Mouse (Mus musculus) midbrain, embryonic 16.5 days (tissue): Measurements from ENCODE around the gene Itprip. TPM values are rescaled to one million over a fixed set of nuclear protein-coding genes. Genes with fewer than 3 reads are reported as not detected.

Source experiments
- ATAC-seq: fragments of 200-750 bp; cut with Nextera tagmentation; 2 replicates; pipeline ENCODE4 v1.8.0; 2017; ENCODE audit warnings: moderate TSS enrichment
- H3K27ac ChIP-seq: fragments of 300-500 bp; sonication (generic); 2 replicates; pipeline ENCODE4 v1.5.1; 2014; ENCODE audit warnings: mild to moderate bottlenecking, low read length, mixed read lengths
- H3K27me3 ChIP-seq: fragments of 300-500 bp; sonication (generic); 2 replicates; pipeline ENCODE4 v1.6.1; 2014; ENCODE audit warnings: low read depth, low read length, mixed read lengths; ENCODE audit not compliant: control insufficient read depth, insufficient read depth
- H3K36me3 ChIP-seq: fragments of 300-500 bp; sonication (generic); 2 replicates; pipeline ENCODE4 v1.6.1; 2014; ENCODE audit warnings: mild to moderate bottlenecking, low read length, moderate library complexity, mixed read lengths; ENCODE audit not compliant: control insufficient read depth, insufficient read depth
- H3K4me1 ChIP-seq: fragments of 300-500 bp; sonication (generic); 2 replicates; pipeline ENCODE4 v1.6.1; 2014; ENCODE audit warnings: mild to moderate bottlenecking, low read length, mixed read lengths; ENCODE audit not compliant: control insufficient read depth, insufficient read depth
- H3K4me2 ChIP-seq: fragments of 300-500 bp; sonication (generic); 2 replicates; pipeline ENCODE4 v1.6.1; 2014; ENCODE audit warnings: mild to moderate bottlenecking, low read length, mixed read lengths
- H3K4me3 ChIP-seq: fragments of 300-500 bp; sonication (generic); 2 replicates; pipeline ENCODE4 v1.5.1; 2014; ENCODE audit warnings: low read depth, mild to moderate bottlenecking, low read length, moderate library complexity, mixed read lengths
- H3K9ac ChIP-seq: fragments of 300-500 bp; sonication (generic); 2 replicates; pipeline ENCODE4 v1.6.1; 2014; ENCODE audit warnings: low read depth, low read length, mixed read lengths
- H3K9me3 ChIP-seq: fragments of 300-500 bp; sonication (generic); replicated peaks from 2 replicates; pipeline ENCODE4 v1.6.1; 2014; ENCODE audit warnings: mild to moderate bottlenecking, low read length, mixed read lengths; ENCODE audit not compliant: control insufficient read depth, poor library complexity, severe bottlenecking
- WGBS: fragments of 180-500 bp; shearing (Covaris S2); extraction: QIAGEN DNeasy Blood & Tissue Kit; methylation state at CpG from one replicate; pipeline ENCODE4 v1.1.7; 2014; 5-methylcytosine and 5-hydroxymethylcytosine counted together
- polyA plus RNA-seq: library from polyadenylated mRNA; unstranded; fragments of >200 nt; fragmentation: Nextera tagmentation; extraction: Ambion mirVana; gene quantifications from 2 replicates; pipeline ENCODE4 v1.2.1, GENCODE M21; 2015

Gene Itprip
- polyA plus RNA-seq, 1 experiment from 2014 or later = 3.5 TPM

- Histone ChIP-seq H3K36me3 (no peaks in the 10 kb centered on the region), H3K4me1 (peaks cover 23% of the 10 kb centered on the region), H3K9ac (peak overlapping the region; percentile 75), H3K4me3 (peak overlapping the region; percentile 65), H3K27ac (peak overlapping the region; percentile 35), H3K4me2 (peak overlapping the region; percentile 81), H3K27me3 (no peaks in the 10 kb centered on the region), H3K9me3 (no peaks in the 10 kb centered on the region)
- ATAC-seq = peak; percentile 54
- 1% methylated on average over 29 of the region's 29 CpGs for WGBS
Measured at GRCm38 (mm10) chr19:47918455-47919101, 521 bp downstream of the Itprip start.

DNA sequence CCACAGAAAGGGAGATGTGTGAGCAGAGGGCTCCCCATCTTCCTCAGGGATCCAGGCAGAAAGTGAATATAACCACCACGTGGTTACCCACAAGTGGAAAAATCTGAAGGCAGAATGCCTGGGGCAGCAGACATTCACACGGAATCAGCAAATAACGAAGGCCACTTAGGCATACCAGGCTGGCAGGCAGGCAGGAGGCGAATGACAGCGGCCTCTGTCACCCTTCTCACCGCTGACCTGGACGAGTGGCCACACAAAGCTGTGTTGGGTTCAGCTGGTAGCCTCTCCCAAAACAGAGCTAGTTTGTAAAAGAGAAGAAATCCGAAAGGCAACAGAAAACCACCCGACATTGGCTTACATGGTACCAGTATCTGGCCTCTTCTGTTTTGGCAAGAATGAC is 1.1 kb downstream of the Itprip start:
- peaks cover 23% of the 10 kb centered on the region for H3K4me1 ChIP-seq
- no peak overlapping the region for H3K27ac ChIP-seq

DNA sequence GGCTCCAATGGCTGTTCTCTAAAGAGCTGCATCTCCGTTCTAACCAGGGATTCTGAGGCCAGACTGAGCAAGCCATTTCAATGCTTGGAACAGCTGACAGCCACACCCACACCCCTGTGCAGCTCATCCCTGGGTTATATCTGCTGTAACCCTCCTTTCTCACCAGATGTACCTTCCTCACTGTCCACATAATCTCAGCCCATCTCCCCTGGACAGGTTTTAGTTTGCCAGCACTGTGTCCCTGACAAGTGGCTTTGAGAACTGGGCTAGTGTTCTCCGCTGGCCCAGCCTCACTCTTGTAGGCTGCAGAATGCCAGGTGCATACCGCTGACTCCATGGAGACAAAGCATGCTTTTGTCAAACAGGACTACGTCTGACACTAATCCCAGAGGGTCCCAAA is 1.7 kb downstream of the Itprip start:
- 4% methylated on average over 4 of the region's 4 CpGs for WGBS
- Histone ChIP-seq H3K27me3 (no peaks in the 10 kb centered on the region), H3K4me1 (peaks cover 23% of the 10 kb centered on the region), H3K9me3 (no peaks in the 10 kb centered on the region), H3K27ac (no peak overlapping the region), H3K9ac (peak overlapping the region; percentile 30; the same call in 1 of the 2 replicates), H3K4me3 (no peak overlapping the region; the same call in 1 of the 2 replicates), H3K36me3 (no peaks in the 10 kb centered on the region), H3K4me2 (peak overlapping the region; percentile 81)
- no peak for ATAC-seq

More for the DNA sequence above, 1.1 kb downstream of the Itprip start:
- Histone ChIP-seq H3K36me3 (no peaks in the 10 kb centered on the region), H3K4me3 (peak overlapping the region; percentile 65), H3K4me2 (peak overlapping the region; percentile 81), H3K9ac (peak overlapping the region; percentile 75), H3K27me3 (no peaks in the 10 kb centered on the region), H3K9me3 (no peaks in the 10 kb centered on the region)
- no peak for ATAC-seq
- 12% methylated on average over 9 of the region's 9 CpGs for WGBS

- no peak for ATAC-seq
Measured at GRCm38 (mm10) chr19:47915251-47915650, 3.8 kb downstream of the Itprip start.

DNA sequence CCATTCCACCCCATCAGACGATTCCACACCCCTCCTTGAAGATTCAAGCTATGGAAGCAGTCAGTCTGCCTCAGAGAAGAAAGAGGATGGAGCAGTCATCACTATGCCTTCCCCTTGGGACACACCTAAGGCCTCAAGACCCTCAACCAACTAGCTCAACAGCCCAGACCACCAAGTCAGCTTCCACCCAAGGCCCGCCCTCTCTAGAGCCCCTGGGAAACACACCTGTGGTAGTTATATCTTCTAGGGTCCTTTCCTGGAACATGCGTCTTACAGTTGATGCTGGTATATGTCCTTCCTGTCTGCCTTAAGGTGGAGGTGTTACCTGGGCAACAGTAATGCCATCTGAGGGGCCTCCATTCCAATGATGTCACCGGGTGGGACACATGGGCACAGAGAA is 4.9 kb downstream of the Itprip start:
- no peak overlapping the region for H3K4me2 ChIP-seq
- no peak overlapping the region for H3K27ac ChIP-seq
- no peaks in the 10 kb centered on the region for H3K9me3 ChIP-seq
- peaks cover 23% of the 10 kb centered on the region for H3K4me1 ChIP-seq
- H3K27me3 ChIP-seq = no peaks in the 10 kb centered on the region
- WGBS = 93% methylated on average over 4 of the region's 4 CpGs
- no peak overlapping the region for H3K4me3 ChIP-seq
- no peak for ATAC-seq
- no peak overlapping the region for H3K9ac ChIP-seq
- H3K36me3 ChIP-seq = no peaks in the 10 kb centered on the region

More at GRCm38 (mm10) chr19:47915251-47915650, 3.8 kb downstream of the Itprip start:
- H3K4me3 ChIP-seq = no peak overlapping the region
- H3K9me3 ChIP-seq = no peaks in the 10 kb centered on the region
- H3K9ac ChIP-seq = no peak overlapping the region
- H3K27me3 ChIP-seq = no peaks in the 10 kb centered on the region
- H3K36me3 ChIP-seq = no peaks in the 10 kb centered on the region
- H3K27ac ChIP-seq = no peak overlapping the region
- peaks cover 23% of the 10 kb centered on the region for H3K4me1 ChIP-seq
- 82% methylated on average over 4 of the region's 4 CpGs for WGBS
- no peak overlapping the region for H3K4me2 ChIP-seq

GRCm38 (mm10) chr19:47913344-47913743 is 5.8 kb downstream of the Itprip start:
- no peak overlapping the region for H3K4me3 ChIP-seq
- ATAC-seq = no peak
- H3K4me2 ChIP-seq = no peak overlapping the region
- peaks cover 23% of the 10 kb centered on the region for H3K4me1 ChIP-seq
- H3K27me3 ChIP-seq = no peaks in the 10 kb centered on the region
- no peaks in the 10 kb centered on the region for H3K9me3 ChIP-seq
- H3K9ac ChIP-seq = no peak overlapping the region
- H3K27ac ChIP-seq = no peak overlapping the region
- 90% methylated on average over 7 of the region's 7 CpGs for WGBS
- no peaks in the 10 kb centered on the region for H3K36me3 ChIP-seq

DNA sequence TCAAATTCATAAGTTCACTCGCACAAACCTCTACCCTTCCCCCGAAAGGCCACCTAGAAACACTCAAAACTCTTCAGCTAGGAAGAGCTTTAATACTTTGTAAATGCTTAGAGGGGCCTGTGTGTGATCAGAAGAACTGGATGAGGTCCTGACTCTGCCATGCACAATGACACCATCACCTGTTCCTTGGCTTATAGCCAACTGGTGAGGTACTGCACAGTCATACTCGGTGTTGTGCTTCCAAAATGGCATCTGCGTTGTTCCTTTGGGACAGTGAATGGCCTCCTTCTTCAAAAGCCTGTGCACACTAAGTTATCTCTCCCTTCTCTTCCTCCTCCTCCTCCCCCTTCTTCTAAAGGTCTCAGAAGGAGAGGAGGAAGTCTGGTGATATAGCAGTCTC is 8.3 kb downstream of the Itprip start:
- H3K36me3 ChIP-seq = no peaks in the 10 kb centered on the region
- H3K9me3 ChIP-seq = no peaks in the 10 kb centered on the region
- no peak for ATAC-seq
- 87% methylated on average over 4 of the region's 4 CpGs for WGBS
- H3K4me1 ChIP-seq = peaks cover 8% of the 10 kb centered on the region
- no peak overlapping the region; the same call in 1 of the 2 replicates for H3K27ac ChIP-seq
- no peak overlapping the region for H3K4me2 ChIP-seq
- H3K27me3 ChIP-seq = no peaks in the 10 kb centered on the region
- H3K4me3 ChIP-seq = no peak overlapping the region
- no peak overlapping the region for H3K9ac ChIP-seq

- no peak for ATAC-seq
- peak overlapping the region; percentile 84 for H3K27ac ChIP-seq
- H3K4me1 ChIP-seq = peaks cover 8% of the 10 kb centered on the region
- 0 out of 2 replicates have a peak overlapping the region, but pooled peaks have one; percentile 63 for H3K9ac ChIP-seq
- 30% methylated on average over 4 of the region's 4 CpGs for WGBS
- no peaks in the 10 kb centered on the region for H3K9me3 ChIP-seq
- H3K36me3 ChIP-seq = no peaks in the 10 kb centered on the region
- no peak overlapping the region for H3K4me3 ChIP-seq
- H3K27me3 ChIP-seq = no peaks in the 10 kb centered on the region
- peak overlapping the region; percentile 58; the same call in 1 of the 2 replicates for H3K4me2 ChIP-seq
Measured at GRCm38 (mm10) chr19:47910117-47910618, 8.9 kb downstream of the Itprip start.

GRCm38 (mm10) chr19:47909387-47910116 is 9.5 kb downstream of the Itprip start:
- H3K27ac ChIP-seq = peak overlapping the region; percentile 84
- peak overlapping the region; percentile 63 for H3K9ac ChIP-seq
- WGBS = under 1% methylated on average over 10 of the region's 10 CpGs
- H3K27me3 ChIP-seq = no peaks in the 10 kb centered on the region
- H3K4me2 ChIP-seq = peak overlapping the region; percentile 58
- peak; percentile 84 for ATAC-seq
- H3K4me3 ChIP-seq = peak overlapping the region; percentile 23
- no peaks in the 10 kb centered on the region for H3K36me3 ChIP-seq
- H3K9me3 ChIP-seq = no peaks in the 10 kb centered on the region
- H3K4me1 ChIP-seq = peaks cover 8% of the 10 kb centered on the region
